Mouse (Mus musculus) ES-Bruce4 (cell line): ENCODE results near the gene Hdac9. TPM values are rescaled to one million over a fixed set of nuclear protein-coding genes. Genes with fewer than 3 reads are reported as not detected.

Source experiments
- H3K27ac ChIP-seq: 2 replicates; pipeline ENCODE4 v1.5.1; 2012; ENCODE audit warnings: low read length, inconsistent platforms; ENCODE audit not compliant: insufficient read depth
- H3K27me3 ChIP-seq: 2 replicates; pipeline ENCODE4 v1.6.1; 2012; ENCODE audit warnings: mild to moderate bottlenecking, low read length, inconsistent platforms; ENCODE audit not compliant: control insufficient read depth, poor library complexity, insufficient read depth, severe bottlenecking
- H3K36me3 ChIP-seq: 2 replicates; pipeline ENCODE4 v1.6.1; 2012; ENCODE audit warnings: inconsistent platforms, mild to moderate bottlenecking, low read length, moderate library complexity; ENCODE audit not compliant: control insufficient read depth, poor library complexity, insufficient read depth, severe bottlenecking
- H3K4me1 ChIP-seq: one replicate; pipeline ENCODE4 v1.8.1; 2011; ENCODE audit warnings: low read length; ENCODE audit not compliant: control insufficient read depth, insufficient read depth
- H3K4me3 ChIP-seq: 2 replicates; pipeline ENCODE4 v1.5.1; 2011; ENCODE audit warnings: low read depth, mild to moderate bottlenecking, low read length
- H3K9ac ChIP-seq: 2 replicates; pipeline ENCODE4 v1.6.1; 2012; ENCODE audit warnings: low read depth, mild to moderate bottlenecking, inconsistent platforms; ENCODE audit not compliant: poor library complexity, severe bottlenecking
- H3K9me3 ChIP-seq: replicated peaks from 2 replicates; pipeline ENCODE4 v1.6.1; 2012; ENCODE audit warnings: mild to moderate bottlenecking, low read length, inconsistent platforms; ENCODE audit not compliant: control insufficient read depth, poor library complexity, insufficient read depth, severe bottlenecking
- CTCF ChIP-seq: IDR thresholded peaks from one replicate; pipeline ENCODE4 v1.8.1; 2011; ENCODE audit warnings: low read depth, low read length
- EP300 ChIP-seq: IDR thresholded peaks from 2 replicates; pipeline ENCODE4 v1.6.1; 2011; ENCODE audit warnings: low read depth, low read length; ENCODE audit not compliant: insufficient read depth
- POLR2A ChIP-seq: IDR thresholded peaks from one replicate; pipeline ENCODE4 v1.8.1; 2011; ENCODE audit warnings: low read length; ENCODE audit not compliant: insufficient read depth
- polyA plus RNA-seq: library from polyadenylated mRNA; stranded (reverse); fragments of >200 nt; gene quantifications from 2 replicates; pipeline ENCODE4 v1.2.4, GENCODE M21; 2011; ENCODE audit warnings: low read depth; ENCODE audit not compliant: missing spikeins, insufficient read depth, insufficient read length

Hdac9 gene
- polyA plus RNA-seq, 1 experiment, result 1.6 TPM

DNA sequence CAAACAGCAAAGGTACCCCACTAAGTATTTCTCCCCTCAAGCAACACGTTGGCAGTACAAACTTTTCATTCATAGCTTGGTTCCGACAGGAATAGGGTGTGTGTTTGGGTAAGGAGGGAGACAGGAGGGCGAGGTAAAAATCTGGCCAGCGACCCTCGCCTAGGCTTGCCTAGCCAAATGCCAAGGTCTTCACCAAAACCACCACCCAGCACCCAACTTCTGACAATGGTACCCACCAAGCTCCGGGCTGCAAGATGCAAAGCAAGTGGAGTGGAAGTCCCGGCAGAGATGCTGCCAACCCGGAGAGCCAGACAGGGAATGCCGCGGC lies 10.6 kb downstream of the Hdac9 start:
- peak overlapping the region; percentile 86 for H3K4me3 ChIP-seq
- H3K27ac ChIP-seq, result no peak overlapping the region
- H3K27me3 ChIP-seq, result no peaks in the 10 kb centered on the region
- H3K9ac ChIP-seq, result peak overlapping the region; percentile 75
- TF ChIP-seq EP300, result no peak
- TF ChIP-seq POLR2A, result no peak
- no peak for TF ChIP-seq CTCF
- H3K36me3 ChIP-seq, result no peaks in the 10 kb centered on the region
- no peaks in the 10 kb centered on the region for H3K9me3 ChIP-seq
- no peaks in the 10 kb centered on the region for H3K4me1 ChIP-seq

DNA sequence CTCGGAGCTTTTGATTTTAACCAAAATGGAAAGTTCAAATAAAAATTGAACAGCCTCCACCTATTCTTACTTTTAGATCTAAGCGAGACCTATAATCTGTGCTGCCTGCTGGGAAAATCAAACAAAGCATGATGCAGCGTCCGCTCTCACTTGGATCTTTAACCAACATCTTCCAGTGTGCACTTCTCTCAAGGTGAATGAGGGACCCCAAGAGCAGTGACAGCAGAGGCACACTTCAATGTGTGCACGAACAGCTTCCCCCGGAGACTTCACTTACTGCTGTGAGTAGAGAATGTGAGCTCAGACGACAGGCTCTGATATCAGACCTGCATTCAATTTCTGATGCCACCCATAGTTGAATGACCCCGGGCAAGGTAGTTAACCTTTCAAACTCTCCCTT lies 16.7 kb downstream of the Hdac9 start:
- Histone ChIP-seq H3K27ac (no peak overlapping the region), H3K4me3 (no peak overlapping the region), H3K9me3 (no peaks in the 10 kb centered on the region), H3K9ac (no peak overlapping the region), H3K4me1 (no peaks in the 10 kb centered on the region), H3K36me3 (no peaks in the 10 kb centered on the region), H3K27me3 (no peaks in the 10 kb centered on the region)
- TF ChIP-seq CTCF (no peak), POLR2A (no peak), EP300 (no peak)

DNA sequence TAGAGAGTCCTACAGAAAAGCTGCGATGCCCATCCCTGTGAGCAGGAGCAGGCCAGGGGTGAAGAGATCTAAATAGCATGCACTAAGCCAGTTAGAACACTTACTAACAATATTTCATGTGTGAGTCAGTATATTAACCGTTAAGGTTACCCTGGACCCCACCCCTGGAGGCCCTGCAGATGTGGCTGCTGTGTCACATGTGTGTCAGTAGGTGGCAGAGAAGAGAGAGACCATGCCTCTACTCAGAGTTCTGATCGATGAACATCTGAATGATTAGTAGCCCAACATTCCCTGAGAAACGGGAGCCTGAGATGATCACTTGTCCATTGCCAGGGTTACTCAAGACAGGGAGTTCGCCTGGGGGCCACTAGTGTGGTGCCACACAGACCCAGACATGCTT lies 22.0 kb downstream of the Hdac9 start:
- TF ChIP-seq POLR2A (no peak), EP300 (no peak), CTCF (no peak)
- Histone ChIP-seq H3K36me3 (no peaks in the 10 kb centered on the region), H3K27me3 (no peaks in the 10 kb centered on the region), H3K27ac (no peak overlapping the region), H3K9me3 (no peaks in the 10 kb centered on the region), H3K4me1 (no peaks in the 10 kb centered on the region), H3K9ac (no peak overlapping the region), H3K4me3 (no peak overlapping the region)

DNA sequence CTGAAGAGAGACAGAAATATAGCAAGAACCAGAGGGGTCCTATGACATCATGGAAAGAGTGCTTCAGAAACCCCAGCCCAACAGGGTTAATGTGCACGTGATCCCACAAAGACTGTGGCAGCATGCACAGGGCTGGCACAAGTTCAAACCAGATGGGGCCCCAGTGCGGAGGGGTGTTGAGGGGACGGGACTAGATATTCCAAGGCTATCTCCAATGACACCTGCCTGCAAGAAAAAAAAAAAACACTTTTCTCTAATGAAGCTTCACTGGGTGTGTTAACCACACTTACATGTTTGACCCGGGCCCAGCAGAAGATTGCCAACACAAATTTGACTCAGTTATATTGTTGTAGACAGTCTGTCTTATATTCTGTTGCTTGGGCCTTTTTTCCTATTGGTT lies 28.2 kb downstream of the Hdac9 start:
- H3K9ac ChIP-seq, result no peak overlapping the region
- H3K4me3 ChIP-seq, result no peak overlapping the region
- no peaks in the 10 kb centered on the region for H3K4me1 ChIP-seq
- no peaks in the 10 kb centered on the region for H3K36me3 ChIP-seq
- TF ChIP-seq POLR2A (no peak), EP300 (no peak), CTCF (no peak)
- no peaks in the 10 kb centered on the region for H3K9me3 ChIP-seq
- H3K27ac ChIP-seq, result no peak overlapping the region
- no peaks in the 10 kb centered on the region for H3K27me3 ChIP-seq

DNA sequence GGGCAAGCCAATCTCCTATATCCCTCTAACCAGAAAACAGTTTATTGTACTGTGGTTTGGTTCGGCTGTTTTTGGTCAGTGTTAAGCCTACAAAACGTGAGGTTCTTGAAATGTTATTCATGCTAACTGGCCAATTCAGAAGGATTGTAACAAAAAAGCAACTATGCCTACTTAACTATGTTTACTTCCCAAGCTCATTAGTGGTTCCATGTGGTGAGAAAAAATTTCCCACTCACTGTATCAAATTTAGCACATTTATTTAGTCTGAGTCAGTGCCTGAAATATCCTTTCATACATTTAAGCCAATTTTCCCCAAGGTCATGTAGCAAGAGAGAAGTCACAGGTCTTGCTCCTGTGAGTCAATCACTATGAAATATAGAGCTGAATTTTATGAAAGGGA lies 42.0 kb downstream of the Hdac9 start:
- Histone ChIP-seq H3K36me3 (no peaks in the 10 kb centered on the region), H3K4me3 (no peak overlapping the region), H3K9me3 (no peaks in the 10 kb centered on the region), H3K27me3 (no peaks in the 10 kb centered on the region), H3K9ac (no peak overlapping the region), H3K27ac (no peak overlapping the region), H3K4me1 (no peaks in the 10 kb centered on the region)
- TF ChIP-seq CTCF (no peak), POLR2A (no peak), EP300 (no peak)

DNA sequence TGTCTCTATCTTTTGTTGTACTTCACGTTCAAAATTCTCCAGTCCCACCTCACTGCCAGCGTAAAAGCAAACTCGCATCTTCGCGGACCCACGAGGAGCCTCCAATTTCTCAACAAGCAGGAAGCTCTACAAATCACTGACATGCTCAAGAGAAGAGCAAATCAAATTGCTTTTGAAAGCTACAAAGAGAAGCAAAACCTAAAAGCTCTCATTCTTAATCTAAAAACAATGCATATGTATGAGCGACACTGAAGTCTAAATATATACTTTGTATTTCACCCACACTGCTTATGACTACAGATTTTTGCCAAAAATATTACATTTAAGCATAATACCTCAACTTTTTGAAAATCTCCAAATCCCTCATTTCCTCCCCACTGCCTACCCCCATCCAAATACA lies 45.9 kb downstream of the Hdac9 start:
- H3K27me3 ChIP-seq, result no peaks in the 10 kb centered on the region
- TF ChIP-seq CTCF (no peak), EP300 (no peak), POLR2A (no peak)

More for the DNA sequence above, 45.9 kb downstream of the Hdac9 start:
- no peak overlapping the region for H3K4me3 ChIP-seq
- no peaks in the 10 kb centered on the region for H3K4me1 ChIP-seq
- H3K9me3 ChIP-seq, result no peaks in the 10 kb centered on the region
- H3K9ac ChIP-seq, result no peak overlapping the region
- no peak overlapping the region for H3K27ac ChIP-seq
- no peaks in the 10 kb centered on the region for H3K36me3 ChIP-seq
